Mouse (Mus musculus): ENCODE data around the gene Slc30a7.

Slc30a7 gene

GRCm38 (mm10) chr3:115992103-115992502 is 15.1 kb downstream of the Slc30a7 start:
- DNase-seq (ENCODE audit: low spot score), result peak; percentile 26

GRCm38 (mm10) chr3:115985183-115985892 is 21.9 kb downstream of the Slc30a7 start:
- DNase-seq (ENCODE audit: low spot score), result no peak

- DNase-seq (ENCODE audit: low spot score), result no peak
Observed at GRCm38 (mm10) chr3:115984653-115985052, 22.6 kb downstream of the Slc30a7 start.

GRCm38 (mm10) chr3:115983217-115983616 is 24.0 kb downstream of the Slc30a7 start:
- DNase-seq (ENCODE audit: low spot score), result no peak

- peak; percentile 26 for DNase-seq (ENCODE audit: low spot score)
Observed at GRCm38 (mm10) chr3:115979000-115979399, 28.2 kb downstream of the Slc30a7 start.

- DNase-seq (ENCODE audit: low spot score), result no peak
Observed at GRCm38 (mm10) chr3:115974995-115975394, 32.2 kb downstream of the Slc30a7 start.

- DNase-seq (ENCODE audit: low spot score), result no peak
Observed at GRCm38 (mm10) chr3:115974228-115974627, 33.0 kb downstream of the Slc30a7 start.

GRCm38 (mm10) chr3:115971891-115972646 is 35.1 kb downstream of the Slc30a7 start:
- no peak for DNase-seq (ENCODE audit: low spot score)

- DNase-seq (ENCODE audit: low spot score), result no peak
Observed at GRCm38 (mm10) chr3:115971045-115971785, 36.0 kb downstream of the Slc30a7 start.

GRCm38 (mm10) chr3:115968745-115969530 is 38.3 kb downstream of the Slc30a7 start:
- no peak for DNase-seq (ENCODE audit: low spot score)

GRCm38 (mm10) chr3:115964071-115964470 is 43.1 kb downstream of the Slc30a7 start:
- no peak for DNase-seq (ENCODE audit: low spot score)

- no peak for DNase-seq (ENCODE audit: low spot score)
Observed at GRCm38 (mm10) chr3:115963597-115963996, 43.6 kb downstream of the Slc30a7 start.

GRCm38 (mm10) chr3:115962028-115962415 is 45.2 kb downstream of the Slc30a7 start:
- DNase-seq (ENCODE audit: low spot score), result no peak

- DNase-seq (ENCODE audit: low spot score), result no peak
Observed at GRCm38 (mm10) chr3:115961311-115962027, 45.7 kb downstream of the Slc30a7 start.

- no peak for DNase-seq (ENCODE audit: low spot score)
Observed at GRCm38 (mm10) chr3:115957223-115957622, 50.0 kb downstream of the Slc30a7 start.

GRCm38 (mm10) chr3:115953088-115953487 is 54.1 kb downstream of the Slc30a7 start:
- DNase-seq (ENCODE audit: low spot score), result no peak

GRCm38 (mm10) chr3:115952356-115952755 is 54.9 kb downstream of the Slc30a7 start:
- no peak for DNase-seq (ENCODE audit: low spot score)

GRCm38 (mm10) chr3:115951221-115951620 is 56.0 kb downstream of the Slc30a7 start:
- peak; percentile 21 for DNase-seq (ENCODE audit: low spot score)

GRCm38 (mm10) chr3:115949921-115950877 is 57.0 kb downstream of the Slc30a7 start:
- DNase-seq (ENCODE audit: low spot score), result no peak
